Mouse (Mus musculus): ENCODE measurements at regions not wholly inside any gene's neighbourhood (a gene's known extent, or its start where the extent isn't known, plus 50 kb on each side); places are given as distances from the start of the nearest gene placed in this dataset.
A peak's percentile ranks its signal among the peaks of the same experiment; 100 is the strongest.

DNA sequence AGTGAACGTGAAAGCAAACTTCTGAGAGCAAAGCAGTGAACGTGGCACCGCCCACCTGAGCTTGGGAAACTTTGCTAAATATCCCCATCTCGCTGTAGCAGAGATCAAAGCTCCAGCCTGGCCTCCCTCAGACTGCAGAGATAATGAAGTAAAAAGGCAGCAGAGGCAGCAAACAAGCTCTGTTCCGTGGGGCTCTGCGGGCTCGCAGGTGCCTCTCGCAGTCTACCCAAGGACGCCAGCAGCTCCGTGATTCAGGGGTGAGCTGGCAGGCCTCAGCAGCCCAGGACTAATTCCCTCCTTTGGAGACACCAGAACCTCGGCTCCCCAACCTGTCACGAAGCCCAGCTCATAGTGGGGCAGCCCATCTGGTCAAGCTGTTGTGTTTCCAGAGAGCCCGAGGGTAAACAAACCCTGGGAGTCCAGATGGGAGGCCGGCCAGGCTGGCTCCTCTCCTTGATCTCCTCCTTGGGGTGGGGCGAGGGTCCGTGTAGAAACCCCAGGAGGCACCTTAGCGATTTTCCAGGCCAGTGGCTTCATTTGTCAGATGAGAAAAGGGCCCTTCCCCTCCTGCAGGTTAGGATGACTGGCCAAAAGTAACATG, 182.7 kb downstream of the Wdr11 start:
- H3K9ac ChIP-seq, result no peak overlapping the region
- H3K4me1 ChIP-seq (replicated peaks), result peaks cover 13% of the 10 kb centered on the region
- no peaks in the 10 kb centered on the region for H3K27me3 ChIP-seq (replicated peaks)
- H3K36me3 ChIP-seq, result no peaks in the 10 kb centered on the region
- WGBS, result 11% methylated on average over 17 of the region's 17 CpGs
- no peak overlapping the region for H3K4me3 ChIP-seq (replicated peaks)
- peak overlapping the region; percentile 43 for H3K4me2 ChIP-seq (replicated peaks)
- no peaks in the 10 kb centered on the region for H3K9me3 ChIP-seq
- H3K27ac ChIP-seq, result 0 out of 2 replicates have a peak overlapping the region, but pooled peaks have one; percentile 34
- ATAC-seq, result peak; percentile 48

DNA sequence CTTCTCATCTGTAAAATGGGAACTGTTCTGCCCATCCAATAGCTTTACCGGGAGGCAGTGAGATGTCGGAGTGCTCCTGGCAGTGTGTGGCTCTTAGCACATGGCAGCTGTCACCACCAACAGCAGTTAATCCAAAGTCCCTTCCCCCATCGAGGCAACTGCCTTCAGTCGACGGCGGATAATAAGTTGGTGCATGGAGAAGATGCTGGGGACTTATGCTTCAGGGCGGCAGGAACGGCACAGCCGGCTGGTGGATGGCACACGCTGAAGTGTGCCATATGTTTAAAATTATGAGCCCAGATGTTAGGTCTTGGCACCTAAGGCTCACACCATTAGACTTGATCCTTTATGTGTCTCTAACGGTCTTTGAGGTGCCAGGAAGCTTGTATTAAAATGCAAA, 183.5 kb downstream of the Wdr11 start:
- Histone ChIP-seq H3K4me3 (replicated peaks) (no peak overlapping the region), H3K4me1 (replicated peaks) (peaks cover 11% of the 10 kb centered on the region), H3K4me2 (replicated peaks) (no peak overlapping the region), H3K27me3 (replicated peaks) (no peaks in the 10 kb centered on the region), H3K9me3 (no peaks in the 10 kb centered on the region), H3K36me3 (no peaks in the 10 kb centered on the region), H3K9ac (no peak overlapping the region), H3K27ac (no peak overlapping the region)
- WGBS, result 89% methylated on average over 11 of the region's 11 CpGs
- ATAC-seq, result no peak

DNA sequence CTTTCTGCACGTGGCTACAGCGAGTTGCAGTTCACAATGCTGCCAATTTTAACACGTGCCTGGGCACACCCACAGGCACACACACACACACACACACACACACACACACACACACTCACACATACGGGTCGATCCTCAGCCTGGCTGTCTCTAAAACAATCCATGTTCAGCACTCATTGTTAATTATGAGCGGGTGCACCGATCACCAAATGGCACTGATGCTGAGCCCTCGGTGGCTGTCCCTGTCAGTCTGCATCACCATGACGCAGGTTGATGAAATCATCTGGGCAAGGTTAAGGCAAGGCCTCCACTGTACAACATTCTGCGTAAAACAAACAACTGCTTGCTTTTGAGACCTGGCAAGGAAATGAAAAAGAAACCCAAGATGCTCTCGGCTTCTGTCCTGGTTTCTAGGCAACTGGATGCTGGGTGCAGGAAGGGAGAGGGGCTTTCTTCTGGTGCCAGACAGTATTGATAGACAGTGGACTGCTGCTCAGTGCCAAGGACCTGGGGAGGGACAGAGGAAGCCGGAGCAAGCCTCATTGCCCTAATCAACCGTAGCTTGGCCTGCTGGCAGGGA, 187.3 kb downstream of the Wdr11 start:
- H3K4me3 ChIP-seq (replicated peaks), result no peak overlapping the region
- H3K4me1 ChIP-seq (replicated peaks), result peaks cover 8% of the 10 kb centered on the region
- no peak overlapping the region for H3K4me2 ChIP-seq (replicated peaks)
- H3K27ac ChIP-seq, result no peak overlapping the region
- 73% methylated on average over 13 of the region's 13 CpGs for WGBS
- no peaks in the 10 kb centered on the region for H3K36me3 ChIP-seq
- no peak overlapping the region for H3K9ac ChIP-seq
- ATAC-seq, result no peak
- no peaks in the 10 kb centered on the region for H3K27me3 ChIP-seq (replicated peaks)
- no peaks in the 10 kb centered on the region for H3K9me3 ChIP-seq

DNA sequence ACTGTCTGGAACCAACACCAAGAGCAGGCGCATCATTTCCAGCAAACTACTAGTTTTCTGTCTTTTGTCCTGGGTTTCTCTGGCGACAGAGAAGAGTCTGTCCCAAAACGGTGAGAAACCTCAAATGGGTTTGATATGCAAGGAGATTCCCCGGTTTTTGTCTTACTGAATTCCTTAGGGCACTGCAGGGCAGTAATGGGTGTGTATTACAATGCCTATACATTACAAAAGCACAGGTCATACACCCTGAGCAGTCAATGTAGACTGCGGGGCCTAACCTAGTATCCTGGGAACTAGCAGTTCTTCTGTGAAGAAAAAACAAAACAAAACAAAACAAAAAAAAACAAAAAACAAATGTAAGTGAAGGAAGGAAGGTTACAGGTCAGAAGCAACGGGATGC, 188.3 kb downstream of the Wdr11 start:
- no peak overlapping the region for H3K27ac ChIP-seq
- WGBS, result 82% methylated on average over 6 of the region's 6 CpGs
- ATAC-seq, result no peak

DNA sequence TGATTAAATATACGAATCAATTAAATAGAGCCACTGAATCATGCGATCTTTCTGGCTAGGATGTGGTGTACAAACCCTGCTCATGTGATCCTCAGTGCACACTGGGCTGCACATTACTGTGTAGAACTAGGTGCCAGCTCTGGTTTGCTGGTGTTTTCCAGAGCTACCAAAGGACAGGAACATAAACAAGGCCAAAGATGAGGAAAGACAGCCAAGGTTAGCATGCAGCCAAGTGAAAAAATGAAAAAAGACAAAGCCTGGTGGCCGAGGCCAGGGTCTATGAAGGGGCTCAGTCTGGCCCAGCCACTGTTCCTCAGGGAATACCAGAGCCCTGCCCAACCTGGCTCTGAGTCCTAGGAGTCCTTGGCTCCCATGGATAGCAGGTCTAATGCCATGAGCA, 190.1 kb downstream of the Wdr11 start:
- Histone ChIP-seq H3K27ac (no peak overlapping the region), H3K4me3 (replicated peaks) (no peak overlapping the region), H3K4me1 (replicated peaks) (no peaks in the 10 kb centered on the region), H3K36me3 (no peaks in the 10 kb centered on the region), H3K27me3 (replicated peaks) (no peaks in the 10 kb centered on the region), H3K9ac (no peak overlapping the region), H3K4me2 (replicated peaks) (no peak overlapping the region), H3K9me3 (no peaks in the 10 kb centered on the region)
- WGBS, result 58% methylated on average over 3 of the region's 3 CpGs
- no peak for ATAC-seq

More for the DNA sequence above, 188.3 kb downstream of the Wdr11 start:
- Histone ChIP-seq H3K4me2 (replicated peaks) (no peak overlapping the region), H3K27me3 (replicated peaks) (no peaks in the 10 kb centered on the region), H3K4me1 (replicated peaks) (no peaks in the 10 kb centered on the region), H3K9me3 (no peaks in the 10 kb centered on the region), H3K4me3 (replicated peaks) (no peak overlapping the region), H3K9ac (no peak overlapping the region), H3K36me3 (no peaks in the 10 kb centered on the region)

DNA sequence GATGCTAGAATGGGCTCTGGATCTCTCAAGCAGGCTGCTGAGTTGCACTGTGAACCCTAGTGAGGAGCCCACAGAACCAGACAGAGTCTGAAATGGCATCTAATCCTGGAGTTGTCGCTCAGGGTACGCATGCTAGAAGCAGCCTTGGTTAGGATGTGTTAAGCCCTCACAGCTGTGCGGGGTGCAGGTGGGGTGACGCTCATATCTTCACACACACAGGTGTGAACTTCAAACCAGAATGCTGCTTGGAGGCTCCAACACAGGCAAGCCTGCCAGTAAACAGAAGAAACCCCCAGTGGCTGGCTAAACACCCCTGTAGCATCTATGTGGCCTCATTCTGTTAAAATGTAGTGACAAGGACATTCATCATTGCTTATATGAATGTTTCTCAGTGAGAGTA, 193.3 kb downstream of the Wdr11 start:
- no peak for ATAC-seq
- no peak overlapping the region for H3K4me2 ChIP-seq (replicated peaks)
- no peaks in the 10 kb centered on the region for H3K9me3 ChIP-seq
- H3K27ac ChIP-seq, result no peak overlapping the region
- no peaks in the 10 kb centered on the region for H3K4me1 ChIP-seq (replicated peaks)
- H3K4me3 ChIP-seq (replicated peaks), result no peak overlapping the region
- H3K27me3 ChIP-seq (replicated peaks), result no peaks in the 10 kb centered on the region
- no peaks in the 10 kb centered on the region for H3K36me3 ChIP-seq
- 84% methylated on average over 4 of the region's 4 CpGs for WGBS
- no peak overlapping the region for H3K9ac ChIP-seq

DNA sequence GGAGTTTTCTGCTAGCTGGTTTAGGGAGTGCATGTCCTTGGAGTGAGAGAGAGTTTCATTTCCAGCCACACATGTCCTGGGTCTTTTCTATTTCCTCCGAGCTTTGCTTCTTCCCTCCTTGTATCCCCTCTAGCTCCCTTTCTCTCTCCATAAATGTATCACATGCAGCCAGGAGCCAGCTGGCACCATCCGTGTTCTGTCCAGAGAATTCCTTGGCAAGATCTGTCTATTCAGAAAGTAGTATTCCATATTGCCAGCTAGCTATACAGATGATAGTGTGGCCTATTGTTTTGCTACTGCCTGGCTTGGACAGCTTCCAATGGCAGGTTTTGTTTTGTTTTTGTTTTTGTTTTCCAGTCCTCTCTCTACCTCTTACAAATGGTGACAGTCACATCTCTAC, 195.3 kb downstream of the Wdr11 start:
- Histone ChIP-seq H3K4me3 (replicated peaks) (no peak overlapping the region), H3K4me1 (replicated peaks) (0 out of 2 replicates have a peak, but pooled peaks cover 6% of the 10 kb centered on the region), H3K27ac (no peak overlapping the region), H3K4me2 (replicated peaks) (no peak overlapping the region), H3K36me3 (no peaks in the 10 kb centered on the region), H3K27me3 (replicated peaks) (no peaks in the 10 kb centered on the region), H3K9me3 (no peaks in the 10 kb centered on the region), H3K9ac (no peak overlapping the region)
- WGBS, result 64% methylated on average over 2 of the region's 2 CpGs
- ATAC-seq, result no peak

DNA sequence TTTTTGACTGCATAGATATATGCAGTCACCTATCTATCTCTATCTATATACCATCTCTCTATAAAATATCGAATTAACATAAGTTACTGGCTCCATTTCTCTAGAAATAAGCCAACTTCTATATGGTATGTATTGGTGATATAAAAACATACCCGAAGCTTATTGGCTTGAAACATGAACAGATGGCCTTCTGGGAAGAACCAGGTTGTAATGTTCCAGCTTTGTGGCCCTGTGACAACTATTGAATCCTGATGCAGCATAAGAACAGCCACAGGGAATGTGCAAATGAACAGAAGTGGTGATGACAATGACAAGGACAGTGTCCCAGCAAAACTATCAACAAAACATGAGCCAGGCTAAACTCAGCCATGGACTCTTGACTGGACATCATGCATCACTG, 196.1 kb downstream of the Wdr11 start:
- ATAC-seq, result no peak
- 87% methylated on average over 2 of the region's 2 CpGs for WGBS
- H3K27me3 ChIP-seq (replicated peaks), result no peaks in the 10 kb centered on the region
- H3K4me1 ChIP-seq (replicated peaks), result 0 out of 2 replicates have a peak, but pooled peaks cover 6% of the 10 kb centered on the region
- no peak overlapping the region for H3K4me2 ChIP-seq (replicated peaks)
- no peaks in the 10 kb centered on the region for H3K36me3 ChIP-seq
- H3K9me3 ChIP-seq, result no peaks in the 10 kb centered on the region
- no peak overlapping the region for H3K4me3 ChIP-seq (replicated peaks)
- H3K27ac ChIP-seq, result no peak overlapping the region
- no peak overlapping the region for H3K9ac ChIP-seq

DNA sequence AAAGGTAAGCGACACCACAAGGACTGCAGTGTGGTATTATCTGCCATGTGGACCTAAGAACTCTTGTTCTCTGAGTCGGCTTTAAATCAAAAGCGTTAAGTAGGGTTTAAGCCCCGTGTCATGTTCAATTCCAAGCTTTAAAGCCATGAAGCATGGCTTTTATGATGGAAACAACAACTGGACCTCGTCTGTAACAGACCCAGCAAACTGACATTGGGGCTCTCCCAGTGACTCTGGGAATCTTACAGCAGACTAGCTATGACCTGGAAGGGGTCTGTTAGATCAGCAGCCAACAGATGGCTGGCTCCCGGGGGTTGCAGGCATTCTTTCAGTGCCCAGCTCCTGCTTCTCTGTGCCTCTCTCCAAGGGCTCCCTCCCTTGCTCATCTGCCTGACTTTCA, 197.8 kb downstream of the Wdr11 start:
- H3K27ac ChIP-seq, result no peak overlapping the region
- no peak overlapping the region for H3K4me3 ChIP-seq (replicated peaks)
- H3K4me2 ChIP-seq (replicated peaks), result no peak overlapping the region
- 37% methylated on average over 6 of the region's 6 CpGs for WGBS
- peaks cover 9% of the 10 kb centered on the region; the same call in 1 of the 2 replicates for H3K4me1 ChIP-seq (replicated peaks)
- no peaks in the 10 kb centered on the region for H3K27me3 ChIP-seq (replicated peaks)
- H3K36me3 ChIP-seq, result no peaks in the 10 kb centered on the region
- ATAC-seq, result no peak
- H3K9me3 ChIP-seq, result no peaks in the 10 kb centered on the region
- no peak overlapping the region for H3K9ac ChIP-seq

DNA sequence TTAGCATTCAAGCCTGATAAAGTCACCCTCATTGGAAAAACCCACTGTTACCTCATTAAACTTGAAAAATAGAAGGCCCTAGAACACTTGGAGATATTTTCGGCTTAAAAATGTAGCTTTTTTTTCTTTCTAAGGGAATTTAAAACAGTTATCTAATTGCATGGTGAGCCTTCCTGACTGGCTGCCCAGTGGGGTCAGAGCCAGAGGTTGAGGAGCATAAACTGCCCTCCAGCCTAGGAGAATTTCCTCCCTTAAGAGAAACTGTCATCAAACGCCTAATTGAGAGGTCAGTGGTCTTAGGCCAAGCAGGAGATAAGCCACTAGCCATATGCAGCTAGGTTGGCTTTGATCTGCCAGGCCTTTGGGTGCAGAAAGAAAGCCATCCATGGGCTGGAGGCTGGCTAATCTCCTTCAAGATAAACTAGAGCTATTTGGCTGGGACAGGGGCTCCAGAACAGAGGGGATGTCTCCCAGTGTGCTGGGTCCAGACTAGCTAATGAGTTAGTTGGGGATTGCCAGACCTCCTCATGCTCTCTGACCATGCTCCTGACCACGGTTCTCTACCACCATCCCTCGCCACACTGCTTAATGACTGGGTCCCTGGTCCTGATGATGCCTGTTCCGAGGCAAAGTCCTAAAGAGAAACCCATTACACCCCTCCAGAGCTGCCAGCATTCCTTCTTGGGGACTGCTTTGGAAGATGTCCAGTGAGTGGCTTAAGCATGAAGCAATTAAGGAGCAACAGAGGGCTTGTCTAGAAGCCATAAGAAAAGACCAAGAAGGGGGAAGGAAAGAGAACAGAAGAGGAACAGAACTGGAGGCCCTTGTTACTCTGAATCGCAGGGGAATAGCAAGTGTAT, 199.2 kb downstream of the Wdr11 start:
- no peaks in the 10 kb centered on the region for H3K36me3 ChIP-seq
- H3K4me1 ChIP-seq (replicated peaks), result peaks cover 11% of the 10 kb centered on the region; the same call in 1 of the 2 replicates

DNA sequence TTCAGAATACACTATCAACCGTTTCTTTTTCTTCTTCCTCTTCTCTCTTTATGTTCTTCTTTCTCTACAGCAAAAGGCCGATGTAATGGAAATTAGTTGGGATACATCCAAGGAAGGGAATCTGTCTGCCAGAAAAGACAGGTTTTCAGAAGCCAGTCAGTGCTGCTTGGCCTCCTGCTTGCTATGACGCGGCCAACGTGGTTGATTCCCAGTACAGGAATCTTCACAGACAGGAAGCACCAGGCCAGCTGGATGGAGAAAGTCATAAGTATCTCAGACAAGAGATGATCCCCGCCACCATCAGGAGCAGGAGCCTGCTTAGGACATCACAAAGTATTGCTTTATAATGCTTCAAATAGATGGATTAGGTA, 199.8 kb downstream of the Wdr11 start:
- ATAC-seq, result no peak
- no peak overlapping the region for H3K4me3 ChIP-seq (replicated peaks)
- H3K4me1 ChIP-seq (replicated peaks), result peaks cover 11% of the 10 kb centered on the region; the same call in 1 of the 2 replicates
- no peak overlapping the region for H3K27ac ChIP-seq
- H3K9me3 ChIP-seq, result no peaks in the 10 kb centered on the region
- H3K4me2 ChIP-seq (replicated peaks), result no peak overlapping the region
- 62% methylated on average over 6 of the region's 6 CpGs for WGBS
- H3K27me3 ChIP-seq (replicated peaks), result no peaks in the 10 kb centered on the region
- no peak overlapping the region for H3K9ac ChIP-seq
- H3K36me3 ChIP-seq, result no peaks in the 10 kb centered on the region

More for the DNA sequence above, 199.2 kb downstream of the Wdr11 start:
- Histone ChIP-seq H3K4me2 (replicated peaks) (no peak overlapping the region), H3K4me3 (replicated peaks) (no peak overlapping the region), H3K27me3 (replicated peaks) (no peaks in the 10 kb centered on the region), H3K9ac (no peak overlapping the region), H3K27ac (no peak overlapping the region), H3K9me3 (no peaks in the 10 kb centered on the region)
- 74% methylated on average over 6 of the region's 6 CpGs for WGBS
- no peak for ATAC-seq

DNA sequence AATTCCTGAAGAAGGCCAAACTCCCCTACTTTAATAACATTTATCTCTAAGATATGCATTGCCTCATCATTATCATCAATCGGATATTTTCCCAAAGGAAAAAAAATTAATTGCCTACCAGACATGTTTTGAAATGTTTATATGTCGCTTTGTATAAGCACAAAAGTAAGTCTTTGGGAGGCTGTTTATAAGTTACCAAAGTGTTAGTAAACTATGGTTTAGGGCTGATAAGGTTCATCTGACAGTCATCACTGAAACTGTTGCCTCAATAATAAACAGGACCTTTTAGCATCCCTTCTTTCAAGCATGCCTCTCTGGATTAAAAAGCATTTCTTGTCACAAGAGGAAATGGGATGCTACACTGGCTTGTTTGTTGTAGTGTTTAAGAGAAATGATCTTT, 202.1 kb downstream of the Wdr11 start:
- Histone ChIP-seq H3K4me2 (replicated peaks) (no peak overlapping the region), H3K27me3 (replicated peaks) (no peaks in the 10 kb centered on the region), H3K9me3 (no peaks in the 10 kb centered on the region), H3K4me1 (replicated peaks) (peaks cover 11% of the 10 kb centered on the region; the same call in 1 of the 2 replicates), H3K36me3 (no peaks in the 10 kb centered on the region), H3K27ac (no peak overlapping the region), H3K4me3 (replicated peaks) (no peak overlapping the region), H3K9ac (no peak overlapping the region)
- 62% methylated on average over 2 of the region's 2 CpGs for WGBS
- ATAC-seq, result peak; percentile 36; the same call in 1 of the 2 replicates
